Comparison of ENCODE assay signal across 15 mouse cellular contexts in the genomic region with DNA sequence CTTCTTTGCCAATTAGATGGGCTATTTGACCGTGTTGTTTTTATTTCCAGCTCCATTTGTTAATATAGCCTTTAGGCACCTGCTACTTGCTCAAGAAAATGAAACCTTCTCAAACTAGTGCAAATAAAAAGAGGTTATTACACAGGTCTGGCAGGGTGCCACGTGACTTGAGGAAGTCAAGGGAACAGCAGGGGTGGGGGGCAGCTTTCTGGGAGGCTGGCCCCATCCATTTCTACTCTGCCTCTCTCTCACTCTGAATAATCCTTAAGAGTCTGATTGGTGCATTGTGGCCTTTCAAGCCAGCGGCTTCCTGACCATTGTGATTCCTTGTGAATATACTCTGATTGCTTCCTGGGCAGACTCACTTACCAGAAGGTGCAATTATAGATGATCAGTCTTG.
DNase-seq lines count a peak whose midpoint lies in the region; ATAC-seq and TF ChIP-seq lines count a peak whose summit lies in the region.
"Had no signal": no experiment of that assay in that cellular context is flagged by ENCODE, and none has a peak within 500 bp of the region (broad histone marks: within the 10 kb centered on the region; RNA-seq: fewer than 3 reads in every experiment).

No protein-coding gene starts in this region.

- no peak overlapping the region for H3K27ac ChIP-seq in embryonic facial prominence, embryonic 14.5 days (replicated peaks; ENCODE audit: low read depth, low read length)
- no peak overlapping the region for H3K27ac ChIP-seq in embryonic facial prominence, embryonic 10.5 days (replicated peaks)
- H3K27ac ChIP-seq in intestine, embryonic 15.5 days: no peak overlapping the region
- no peak overlapping the region for H3K27ac ChIP-seq in intestine, postnatal 0 days (ENCODE audit: low read depth, low read length)
- H3K27ac ChIP-seq in midbrain, embryonic 11.5 days (ENCODE audit: low read depth, low read length): peak overlapping the region; percentile 13; the same call in 1 of the 2 replicates
- H3K27ac ChIP-seq in midbrain, embryonic 15.5 days: no peak overlapping the region
- H3K27ac ChIP-seq: liver, embryonic 13.5 days had no signal

- ATAC-seq in embryonic facial prominence, embryonic 14.5 days (ENCODE audit: low read depth): no peak
- ATAC-seq in intestine, embryonic 15.5 days: peak; percentile 34; the same call in 1 of the 2 replicates
- no peak for ATAC-seq in intestine, postnatal 0 days
- peak; percentile 70 for ATAC-seq in midbrain, embryonic 11.5 days (ENCODE audit: low FRiP score)
- no peak for ATAC-seq in midbrain, embryonic 15.5 days (replicated peaks)
- ATAC-seq: Patski had no signal

- no peaks in the 10 kb centered on the region for H3K36me3 ChIP-seq in embryonic facial prominence, embryonic 14.5 days (ENCODE audit: control insufficient read depth, insufficient read depth, low read length)
- no peaks in the 10 kb centered on the region for H3K36me3 ChIP-seq in embryonic facial prominence, embryonic 10.5 days (replicated peaks)
- no peaks in the 10 kb centered on the region for H3K36me3 ChIP-seq in intestine, embryonic 15.5 days
- no peaks in the 10 kb centered on the region for H3K36me3 ChIP-seq in intestine, postnatal 0 days (ENCODE audit: control insufficient read depth, insufficient read depth)
- H3K36me3 ChIP-seq in midbrain, embryonic 11.5 days (ENCODE audit: control insufficient read depth, insufficient read depth, low read length): no peaks in the 10 kb centered on the region
- no peaks in the 10 kb centered on the region for H3K36me3 ChIP-seq in midbrain, embryonic 15.5 days (replicated peaks)
- H3K36me3 ChIP-seq: liver, embryonic 13.5 days had no signal

- no peak overlapping the region for H3K4me2 ChIP-seq in embryonic facial prominence, embryonic 14.5 days (ENCODE audit: low read depth, low read length)
- H3K4me2 ChIP-seq in intestine, embryonic 15.5 days (replicated peaks): no peak overlapping the region
- H3K4me2 ChIP-seq in intestine, postnatal 0 days (replicated peaks; ENCODE audit: low read depth): no peak overlapping the region
- no peak overlapping the region for H3K4me2 ChIP-seq in midbrain, embryonic 11.5 days
- H3K4me2 ChIP-seq in midbrain, embryonic 15.5 days: no peak overlapping the region
- H3K4me2 ChIP-seq: liver, embryonic 13.5 days had no signal

- H3K4me1 ChIP-seq in embryonic facial prominence, embryonic 14.5 days (ENCODE audit: control insufficient read depth, insufficient read depth, low read length): peaks cover 6% of the 10 kb centered on the region
- peaks cover 4% of the 10 kb centered on the region for H3K4me1 ChIP-seq in embryonic facial prominence, embryonic 10.5 days
- 0 out of 2 replicates have a peak, but pooled peaks cover 4% of the 10 kb centered on the region for H3K4me1 ChIP-seq in intestine, embryonic 15.5 days (replicated peaks)
- no peaks in the 10 kb centered on the region for H3K4me1 ChIP-seq in intestine, postnatal 0 days (replicated peaks; ENCODE audit: control insufficient read depth, insufficient read depth, low read length)
- peaks cover 20% of the 10 kb centered on the region for H3K4me1 ChIP-seq in midbrain, embryonic 11.5 days (ENCODE audit: control insufficient read depth, insufficient read depth, low read length)
- H3K4me1 ChIP-seq in midbrain, embryonic 15.5 days: peaks cover 32% of the 10 kb centered on the region
- H3K4me1 ChIP-seq: liver, embryonic 13.5 days had no signal

- DNase-seq in embryonic facial prominence, embryonic 14.5 days (ENCODE audit: low spot score): peak; percentile 54
- DNase-seq in embryonic facial prominence, embryonic 10.5 days (ENCODE audit: low spot score): no peak
- DNase-seq in midbrain, embryonic 11.5 days (ENCODE audit: low spot score, missing footprints): no peak
- peak; percentile 31 for DNase-seq in lung, postnatal 14 days
- DNase-seq in heart, postnatal 10 days: no peak
- DNase-seq: cerebellum, adult 11 months; cerebellum, postnatal 36 days; gastrocnemius, postnatal 10 days; heart, postnatal 14 days; liver, embryonic 13.5 days; right cerebral cortex, adult 18-20 months had no signal

- no peaks in the 10 kb centered on the region for H3K9me3 ChIP-seq in embryonic facial prominence, embryonic 14.5 days (ENCODE audit: control insufficient read depth, low read length)
- no peaks in the 10 kb centered on the region for H3K9me3 ChIP-seq in embryonic facial prominence, embryonic 10.5 days
- no peaks in the 10 kb centered on the region for H3K9me3 ChIP-seq in intestine, embryonic 15.5 days
- H3K9me3 ChIP-seq in intestine, postnatal 0 days (ENCODE audit: control insufficient read depth): no peaks in the 10 kb centered on the region
- H3K9me3 ChIP-seq in midbrain, embryonic 11.5 days (ENCODE audit: control insufficient read depth, low read length): no peaks in the 10 kb centered on the region
- H3K9me3 ChIP-seq in midbrain, embryonic 15.5 days: no peaks in the 10 kb centered on the region
- H3K9me3 ChIP-seq: liver, embryonic 13.5 days had no signal

- WGBS in embryonic facial prominence, embryonic 14.5 days: 52% methylated on average over 3 of the region's 3 CpGs
- 62% methylated on average over 3 of the region's 3 CpGs for WGBS in embryonic facial prominence, embryonic 10.5 days
- WGBS in intestine, embryonic 15.5 days: 53% methylated on average over 3 of the region's 3 CpGs
- 46% methylated on average over 3 of the region's 3 CpGs for WGBS in intestine, postnatal 0 days
- WGBS in midbrain, embryonic 11.5 days: 39% methylated on average over 3 of the region's 3 CpGs
- WGBS in midbrain, embryonic 15.5 days: 19% methylated on average over 3 of the region's 3 CpGs

- no peak overlapping the region for H3K4me3 ChIP-seq in embryonic facial prominence, embryonic 14.5 days (ENCODE audit: low read depth, low read length)
- no peak overlapping the region for H3K4me3 ChIP-seq in embryonic facial prominence, embryonic 10.5 days
- no peak overlapping the region for H3K4me3 ChIP-seq in intestine, embryonic 15.5 days (replicated peaks)
- H3K4me3 ChIP-seq in intestine, postnatal 0 days (ENCODE audit: low read depth, low read length): no peak overlapping the region
- H3K4me3 ChIP-seq in midbrain, embryonic 11.5 days (ENCODE audit: low read depth, low read length): no peak overlapping the region
- no peak overlapping the region for H3K4me3 ChIP-seq in midbrain, embryonic 15.5 days
- H3K4me3 ChIP-seq: liver, embryonic 13.5 days had no signal

- intact Hi-C loops in heart, postnatal 10 days (cut with DNase I): no loop called here

- H3K27me3 ChIP-seq in embryonic facial prominence, embryonic 14.5 days (replicated peaks; ENCODE audit: control insufficient read depth, insufficient read depth, low read length): no peaks in the 10 kb centered on the region
- H3K27me3 ChIP-seq in embryonic facial prominence, embryonic 10.5 days (replicated peaks; ENCODE audit: low read depth, poor library complexity, severe bottlenecking): no peaks in the 10 kb centered on the region
- H3K27me3 ChIP-seq in intestine, embryonic 15.5 days (replicated peaks): no peaks in the 10 kb centered on the region
- H3K27me3 ChIP-seq in intestine, postnatal 0 days (replicated peaks; ENCODE audit: control insufficient read depth, insufficient read depth, low read length): peaks cover 4% of the 10 kb centered on the region; the same call in 1 of the 2 replicates
- H3K27me3 ChIP-seq in midbrain, embryonic 11.5 days (ENCODE audit: control insufficient read depth, insufficient read depth, low read length): no peaks in the 10 kb centered on the region
- H3K27me3 ChIP-seq in midbrain, embryonic 15.5 days (replicated peaks): no peaks in the 10 kb centered on the region
- H3K27me3 ChIP-seq: liver, embryonic 13.5 days; Patski had no signal

- no peak overlapping the region for H3K9ac ChIP-seq in embryonic facial prominence, embryonic 14.5 days (ENCODE audit: low read depth, low read length)
- H3K9ac ChIP-seq in intestine, embryonic 15.5 days: no peak overlapping the region
- H3K9ac ChIP-seq in intestine, postnatal 0 days (ENCODE audit: low read depth, low read length): no peak overlapping the region
- no peak overlapping the region for H3K9ac ChIP-seq in midbrain, embryonic 11.5 days (ENCODE audit: low read length)
- no peak overlapping the region for H3K9ac ChIP-seq in midbrain, embryonic 15.5 days
- H3K9ac ChIP-seq: liver, embryonic 13.5 days had no signal

- TF ChIP-seq CTCF in intestine, postnatal 0 days (IDR thresholded peaks at IDR 0.05; ENCODE audit: low read depth): no peak

Comparison
In these comparisons a context has a peak if more than half of its experiments do, and no peak if none do; other contexts are left out.
1. ATAC-seq: peak in intestine, embryonic 15.5 days (single experiment) and midbrain, embryonic 11.5 days (single experiment); none in embryonic facial prominence, embryonic 14.5 days (single experiment), intestine, postnatal 0 days (single experiment) and midbrain, embryonic 15.5 days (single experiment).
2. DNase-seq: peak in embryonic facial prominence, embryonic 14.5 days (single experiment) and lung, postnatal 14 days (single experiment); none in embryonic facial prominence, embryonic 10.5 days (single experiment), midbrain, embryonic 11.5 days (single experiment) and heart, postnatal 10 days (0 of 2).